ENCODE assay signal across 9 mouse cellular contexts in genomic region chr14:122256261-122256634, GRCm38 (mm10).
DNase-seq lines count a peak whose midpoint lies in the region; ATAC-seq lines count a peak whose summit lies in the region.
"Had no signal": no experiment of that assay in that cellular context is flagged by ENCODE, and none has a peak within 500 bp of the region (broad histone marks: within the 10 kb centered on the region; RNA-seq: fewer than 3 reads in every experiment).

No protein-coding gene starts in this region.

- no peak for ATAC-seq in midbrain, embryonic 14.5 days (ENCODE audit: low FRiP score, low TSS enrichment)
- ATAC-seq in intestine, embryonic 16.5 days = no peak
- ATAC-seq: lung, postnatal 0 days had no signal

- 12% methylated on average over 8 of the region's 8 CpGs for WGBS in hindbrain, embryonic 10.5 days
- 11% methylated on average over 8 of the region's 8 CpGs for WGBS in midbrain, embryonic 14.5 days
- 28% methylated on average over 8 of the region's 8 CpGs for WGBS in intestine, embryonic 16.5 days

- H3K27ac ChIP-seq in hindbrain, embryonic 10.5 days = 0 out of 2 replicates have a peak overlapping the region, but pooled peaks have one; percentile 29
- H3K27ac ChIP-seq in midbrain, embryonic 14.5 days (replicated peaks; ENCODE audit: low read depth, low read length) = no peak overlapping the region
- no peak overlapping the region for H3K27ac ChIP-seq in intestine, embryonic 16.5 days (ENCODE audit: low read length)

- H3K36me3 ChIP-seq in hindbrain, embryonic 10.5 days = no peaks in the 10 kb centered on the region
- no peaks in the 10 kb centered on the region for H3K36me3 ChIP-seq in midbrain, embryonic 14.5 days (ENCODE audit: control insufficient read depth, insufficient read depth, low read length)
- H3K36me3 ChIP-seq in intestine, embryonic 16.5 days (ENCODE audit: control insufficient read depth, insufficient read depth, low read length) = no peaks in the 10 kb centered on the region

- H3K9me3 ChIP-seq in hindbrain, embryonic 10.5 days = no peaks in the 10 kb centered on the region
- H3K9me3 ChIP-seq in midbrain, embryonic 14.5 days (ENCODE audit: control insufficient read depth, low read length) = no peaks in the 10 kb centered on the region
- no peaks in the 10 kb centered on the region for H3K9me3 ChIP-seq in intestine, embryonic 16.5 days (ENCODE audit: control insufficient read depth, low read length)

- H3K4me1 ChIP-seq in hindbrain, embryonic 10.5 days (replicated peaks) = peaks cover 39% of the 10 kb centered on the region
- peaks cover 9% of the 10 kb centered on the region; the same call in 1 of the 2 replicates for H3K4me1 ChIP-seq in midbrain, embryonic 14.5 days (ENCODE audit: control insufficient read depth, insufficient read depth, low read length)
- H3K4me1 ChIP-seq in intestine, embryonic 16.5 days (ENCODE audit: control insufficient read depth, insufficient read depth, low read length) = no peaks in the 10 kb centered on the region

- H3K9ac ChIP-seq in midbrain, embryonic 14.5 days (replicated peaks; ENCODE audit: low read length) = no peak overlapping the region
- H3K9ac ChIP-seq in intestine, embryonic 16.5 days (ENCODE audit: low read depth, low read length) = no peak overlapping the region

- H3K4me2 ChIP-seq in midbrain, embryonic 14.5 days (ENCODE audit: low read length) = peak overlapping the region; percentile 23
- no peak overlapping the region for H3K4me2 ChIP-seq in intestine, embryonic 16.5 days (ENCODE audit: low read depth, low read length)

- DNase-seq in Muller cell, postnatal 12 days (ENCODE audit: inconsistent ontology term) = peak; percentile 93
- peak; percentile 48 for DNase-seq in cerebellum, adult 9-11 months
- no peak for DNase-seq in hindbrain, embryonic 10.5 days (ENCODE audit: low spot score)
- DNase-seq in midbrain, embryonic 14.5 days = peak; percentile 38
- DNase-seq in spleen, adult 18-20 months = no peak
- DNase-seq in left cerebral cortex, adult 18-20 months (ENCODE audit: low spot score in 2 of 2) = no peak
- no peak for DNase-seq in left cerebral cortex, adult 11 months (ENCODE audit: low spot score)

- peaks cover 65% of the 10 kb centered on the region for H3K27me3 ChIP-seq in hindbrain, embryonic 10.5 days (ENCODE audit: insufficient read depth, poor library complexity, severe bottlenecking)
- H3K27me3 ChIP-seq in midbrain, embryonic 14.5 days (ENCODE audit: control insufficient read depth, insufficient read depth, low read length) = peaks cover 50% of the 10 kb centered on the region
- H3K27me3 ChIP-seq in intestine, embryonic 16.5 days (replicated peaks; ENCODE audit: control insufficient read depth, insufficient read depth, low read length) = peaks cover 14% of the 10 kb centered on the region

- H3K4me3 ChIP-seq in hindbrain, embryonic 10.5 days = peak overlapping the region; percentile 18; the same call in 1 of the 2 replicates
- no peak overlapping the region for H3K4me3 ChIP-seq in midbrain, embryonic 14.5 days (replicated peaks; ENCODE audit: low read depth, low read length)
- no peak overlapping the region for H3K4me3 ChIP-seq in intestine, embryonic 16.5 days (ENCODE audit: low read length)

Comparison
In these comparisons a context has a peak if more than half of its experiments do, and no peak if none do; other contexts are left out.
1. DNase-seq: peak in Muller cell, postnatal 12 days (single experiment), cerebellum, adult 9-11 months (single experiment) and midbrain, embryonic 14.5 days (single experiment); none in hindbrain, embryonic 10.5 days (single experiment), spleen, adult 18-20 months (0 of 2), left cerebral cortex, adult 18-20 months (0 of 2) and left cerebral cortex, adult 11 months (single experiment).